ENCODE assay signal across 9 mouse cellular contexts in the genomic region with DNA sequence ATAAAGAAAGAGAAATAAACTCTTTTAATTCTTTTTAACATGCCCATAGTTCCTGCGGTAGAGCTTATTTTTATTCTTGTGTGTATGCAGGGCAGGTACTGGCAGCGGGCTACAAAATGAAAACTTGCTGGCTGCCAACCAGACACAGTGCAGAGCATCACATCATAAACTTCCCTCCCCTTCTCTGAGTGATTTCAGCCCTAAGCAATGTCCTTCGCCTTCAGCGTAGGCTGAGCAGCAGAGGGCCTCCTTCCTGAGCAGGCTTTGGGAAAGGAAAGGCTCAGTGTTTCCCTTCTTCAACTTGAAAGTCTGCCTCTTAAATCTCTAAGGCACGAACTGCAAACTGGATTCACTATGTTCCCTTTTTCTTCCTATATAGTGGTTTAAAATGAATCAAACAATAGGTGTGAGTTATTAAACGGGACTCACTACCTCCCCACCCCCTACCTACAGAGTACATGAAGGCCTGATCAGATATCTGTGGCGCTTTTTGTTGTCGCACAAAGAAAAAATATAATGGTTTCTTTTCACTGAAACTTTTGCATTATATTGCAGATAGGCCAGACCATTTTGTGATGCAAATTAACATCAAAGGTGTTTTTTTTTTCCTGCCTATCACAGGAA. TPM values are rescaled to one million over a fixed set of nuclear protein-coding genes. Genes with fewer than 3 reads are reported as not detected.
DNase-seq lines count a peak whose midpoint lies in the region; ATAC-seq and TF ChIP-seq lines count a peak whose summit lies in the region.
"Had no signal": no experiment of that assay in that cellular context is flagged by ENCODE, and none has a peak within 500 bp of the region (broad histone marks: within the 10 kb centered on the region; RNA-seq: fewer than 3 reads in every experiment).

No protein-coding gene starts in this region.

- no peaks in the 10 kb centered on the region for H3K27me3 ChIP-seq in embryonic facial prominence, embryonic 11.5 days (ENCODE audit: control insufficient read depth, insufficient read depth, low read length)
- H3K27me3 ChIP-seq in embryonic facial prominence, embryonic 10.5 days (replicated peaks; ENCODE audit: low read depth, poor library complexity, severe bottlenecking) = no peaks in the 10 kb centered on the region
- no peaks in the 10 kb centered on the region for H3K27me3 ChIP-seq in embryonic facial prominence, embryonic 15.5 days
- no peaks in the 10 kb centered on the region for H3K27me3 ChIP-seq in intestine, embryonic 14.5 days (replicated peaks; ENCODE audit: control insufficient read depth, insufficient read depth, low read length)
- H3K27me3 ChIP-seq in lung, postnatal 0 days (replicated peaks; ENCODE audit: insufficient read depth, low read length) = no peaks in the 10 kb centered on the region
- H3K27me3 ChIP-seq: neural tube, embryonic 12.5 days had no signal

- H3K4me2 ChIP-seq in embryonic facial prominence, embryonic 11.5 days (ENCODE audit: low read depth, low read length) = no peak overlapping the region
- H3K4me2 ChIP-seq in embryonic facial prominence, embryonic 15.5 days (replicated peaks) = 0 out of 2 replicates have a peak overlapping the region, but pooled peaks have one; percentile 15
- 0 out of 2 replicates have a peak overlapping the region, but pooled peaks have one; percentile 2 for H3K4me2 ChIP-seq in intestine, embryonic 14.5 days (ENCODE audit: low read length)
- no peak overlapping the region for H3K4me2 ChIP-seq in lung, postnatal 0 days (replicated peaks; ENCODE audit: low read depth, low read length)
- H3K4me2 ChIP-seq: neural tube, embryonic 12.5 days had no signal

- no peaks in the 10 kb centered on the region for H3K9me3 ChIP-seq in embryonic facial prominence, embryonic 11.5 days (replicated peaks; ENCODE audit: control insufficient read depth, low read length)
- no peaks in the 10 kb centered on the region for H3K9me3 ChIP-seq in embryonic facial prominence, embryonic 10.5 days
- H3K9me3 ChIP-seq in embryonic facial prominence, embryonic 15.5 days (replicated peaks) = no peaks in the 10 kb centered on the region
- H3K9me3 ChIP-seq in intestine, embryonic 14.5 days (ENCODE audit: control insufficient read depth, low read length) = no peaks in the 10 kb centered on the region
- no peaks in the 10 kb centered on the region for H3K9me3 ChIP-seq in lung, postnatal 0 days (ENCODE audit: low read length)
- H3K9me3 ChIP-seq: neural tube, embryonic 12.5 days had no signal

- H3K4me3 ChIP-seq in embryonic facial prominence, embryonic 11.5 days (ENCODE audit: low read depth, low read length) = no peak overlapping the region
- H3K4me3 ChIP-seq in embryonic facial prominence, embryonic 10.5 days = no peak overlapping the region
- no peak overlapping the region for H3K4me3 ChIP-seq in embryonic facial prominence, embryonic 15.5 days (replicated peaks)
- H3K4me3 ChIP-seq in intestine, embryonic 14.5 days (ENCODE audit: low read depth, low read length) = no peak overlapping the region
- no peak overlapping the region for H3K4me3 ChIP-seq in lung, postnatal 0 days (ENCODE audit: low read depth, low read length)
- H3K4me3 ChIP-seq: neural tube, embryonic 12.5 days had no signal

- no peaks in the 10 kb centered on the region for H3K4me1 ChIP-seq in embryonic facial prominence, embryonic 11.5 days (ENCODE audit: control insufficient read depth, insufficient read depth, low read length)
- H3K4me1 ChIP-seq in embryonic facial prominence, embryonic 10.5 days = 0 out of 2 replicates have a peak, but pooled peaks cover 6% of the 10 kb centered on the region
- H3K4me1 ChIP-seq in embryonic facial prominence, embryonic 15.5 days = peaks cover 4% of the 10 kb centered on the region; the same call in 1 of the 2 replicates
- H3K4me1 ChIP-seq in intestine, embryonic 14.5 days (replicated peaks; ENCODE audit: control insufficient read depth, insufficient read depth, low read length) = no peaks in the 10 kb centered on the region
- H3K4me1 ChIP-seq in lung, postnatal 0 days (ENCODE audit: insufficient read depth, low read depth, low read length) = no peaks in the 10 kb centered on the region
- H3K4me1 ChIP-seq: neural tube, embryonic 12.5 days had no signal

- TF ChIP-seq CTCF in lung, postnatal 0 days (IDR thresholded peaks at IDR 0.05) = peak; percentile 64

- no peak overlapping the region for H3K27ac ChIP-seq in embryonic facial prominence, embryonic 11.5 days (replicated peaks; ENCODE audit: low read depth, low read length)
- no peak overlapping the region for H3K27ac ChIP-seq in embryonic facial prominence, embryonic 10.5 days (replicated peaks)
- H3K27ac ChIP-seq in embryonic facial prominence, embryonic 15.5 days (replicated peaks) = peak overlapping the region; percentile 44; the same call in 1 of the 2 replicates
- no peak overlapping the region for H3K27ac ChIP-seq in intestine, embryonic 14.5 days (ENCODE audit: low read depth)
- no peak overlapping the region for H3K27ac ChIP-seq in lung, postnatal 0 days (ENCODE audit: low read length)
- H3K27ac ChIP-seq: neural tube, embryonic 12.5 days had no signal

- DNase-seq in embryonic facial prominence, embryonic 11.5 days (ENCODE audit: low spot score) = peak; percentile 25
- DNase-seq in embryonic facial prominence, embryonic 10.5 days (ENCODE audit: low spot score) = no peak
- DNase-seq in 416B (ENCODE audit: low read depth) (peak; percentile 85), adipocyte (ENCODE audit: low spot score) (no peak)
- DNase-seq in intestine, embryonic 14.5 days (ENCODE audit: low spot score) = no peak
- peak; percentile 58 for DNase-seq in lung, postnatal 0 days (ENCODE audit: low spot score)

- ATAC-seq in embryonic facial prominence, embryonic 11.5 days (replicated peaks; ENCODE audit: insufficient number of reproducible peaks, low FRiP score, low TSS enrichment, low read depth) = no peak
- no peak; the same call in 1 of the 2 replicates for ATAC-seq in embryonic facial prominence, embryonic 15.5 days (ENCODE audit: insufficient number of reproducible peaks, low FRiP score, low TSS enrichment, low read depth)
- no peak for ATAC-seq in intestine, embryonic 14.5 days (replicated peaks; ENCODE audit: low FRiP score, low TSS enrichment, low read depth)
- ATAC-seq in lung, postnatal 0 days = peak; percentile 72
- no peak for ATAC-seq in activated CD4-positive, CD25-positive, alpha-beta regulatory T cell, adult 4 months

- WGBS in embryonic facial prominence, embryonic 11.5 days = 48% methylated on average over 8 of the region's 8 CpGs
- WGBS in embryonic facial prominence, embryonic 10.5 days = 61% methylated on average over 8 of the region's 8 CpGs
- WGBS in embryonic facial prominence, embryonic 15.5 days = 43% methylated on average over 8 of the region's 8 CpGs
- 39% methylated on average over 8 of the region's 8 CpGs for WGBS in intestine, embryonic 14.5 days
- WGBS in lung, postnatal 0 days = 46% methylated on average over 8 of the region's 8 CpGs

- no peak for TF ChIP-seq EP300 in lung, postnatal 0 days (IDR thresholded peaks at IDR 0.05)

- H3K9ac ChIP-seq in embryonic facial prominence, embryonic 11.5 days (replicated peaks; ENCODE audit: low read length) = no peak overlapping the region
- H3K9ac ChIP-seq in embryonic facial prominence, embryonic 15.5 days = no peak overlapping the region
- H3K9ac ChIP-seq in intestine, embryonic 14.5 days (ENCODE audit: low read length) = no peak overlapping the region
- no peak overlapping the region for H3K9ac ChIP-seq in lung, postnatal 0 days (replicated peaks; ENCODE audit: low read depth)
- H3K9ac ChIP-seq: neural tube, embryonic 12.5 days had no signal

- no peaks in the 10 kb centered on the region for H3K36me3 ChIP-seq in embryonic facial prominence, embryonic 11.5 days (replicated peaks; ENCODE audit: control insufficient read depth, insufficient read depth, low read depth, low read length)
- H3K36me3 ChIP-seq in embryonic facial prominence, embryonic 10.5 days (replicated peaks) = no peaks in the 10 kb centered on the region
- H3K36me3 ChIP-seq in embryonic facial prominence, embryonic 15.5 days = no peaks in the 10 kb centered on the region
- no peaks in the 10 kb centered on the region for H3K36me3 ChIP-seq in intestine, embryonic 14.5 days (ENCODE audit: control insufficient read depth, insufficient read depth, low read length)
- H3K36me3 ChIP-seq in lung, postnatal 0 days (ENCODE audit: insufficient read depth, low read length) = no peaks in the 10 kb centered on the region
- H3K36me3 ChIP-seq: neural tube, embryonic 12.5 days had no signal

RNA-seq across cellular contexts. Expression of a gene that starts 28.2 kb away (rescaled TPM):
- polyA plus RNA-seq in embryonic facial prominence, embryonic 11.5 days (2014; fragmentation: Nextera tagmentation; extraction: Ambion mirVana) = 29.8 and 35.0 TPM in 2 replicates
- polyA plus RNA-seq in embryonic facial prominence, embryonic 10.5 days (2016; fragmentation: Nextera tagmentation; extraction: Ambion mirVana) = 17.9 and 18.1 TPM in 2 replicates
- 166 and 185 TPM in 2 replicates for polyA plus RNA-seq in embryonic facial prominence, embryonic 15.5 days (2015; fragmentation: Nextera tagmentation; extraction: Ambion mirVana)
- 42.8 and 43.1 TPM in 2 replicates for polyA plus RNA-seq in intestine, embryonic 14.5 days (2014; fragmentation: Nextera tagmentation; extraction: Ambion mirVana)
- 35.3 and 45.9 TPM in 2 replicates for polyA plus RNA-seq in lung, postnatal 0 days (2015; fragmentation: Nextera tagmentation; extraction: Ambion mirVana)
- polyA plus RNA-seq in activated CD4-positive, CD25-positive, alpha-beta regulatory T cell, adult 4 months (2017; shearing (Covaris generic)) = 1 to 10 TPM; 1.3 to 8.5 TPM

Comparison
In these comparisons a context has a peak if more than half of its experiments do, and no peak if none do; other contexts are left out.
1. DNase-seq: peak in embryonic facial prominence, embryonic 11.5 days (single experiment), 416B (single experiment) and lung, postnatal 0 days (single experiment); none in embryonic facial prominence, embryonic 10.5 days (single experiment), intestine, embryonic 14.5 days (single experiment) and adipocyte (single experiment).
2. H3K4me2 ChIP-seq: peak in embryonic facial prominence, embryonic 15.5 days (single experiment) and intestine, embryonic 14.5 days (single experiment); none in embryonic facial prominence, embryonic 11.5 days (single experiment) and lung, postnatal 0 days (single experiment).